ENCODE assay signal across 18 mouse cellular contexts in the genomic region with DNA sequence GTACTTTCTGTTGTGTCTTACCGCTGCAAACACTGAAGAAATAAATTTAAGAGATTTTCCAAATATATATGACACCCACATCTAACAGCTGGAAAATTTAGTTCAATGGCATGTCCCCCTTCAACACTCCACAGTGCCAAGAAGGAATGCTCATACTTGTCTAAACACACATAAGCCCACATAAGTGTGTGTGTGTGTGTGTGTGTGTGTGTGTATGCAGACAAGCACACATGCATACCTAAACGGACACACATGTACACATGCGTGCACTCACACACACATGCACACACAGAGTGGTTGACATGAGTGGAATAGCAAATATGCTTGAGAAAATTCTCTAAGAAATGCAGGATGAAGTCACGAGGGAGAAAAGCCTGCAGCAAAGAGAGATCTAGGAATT. TPM values are rescaled to one million over a fixed set of nuclear protein-coding genes. Genes with fewer than 3 reads are reported as not detected.
"Had no signal": no experiment of that assay in that cellular context is flagged by ENCODE, and none has a peak within 500 bp of the region (broad histone marks: within the 10 kb centered on the region; RNA-seq: fewer than 3 reads in every experiment).

No protein-coding gene starts in this region.

- H3K9ac ChIP-seq: intestine, embryonic 15.5 days; liver, embryonic 12.5 days; neural tube, embryonic 13.5 days had no signal

- DNase-seq: kidney, adult 18-20 months; kidney, postnatal 10 days; kidney, postnatal 4 days; lung, postnatal 4 days; retina, postnatal 1 day; right cerebral cortex, postnatal 4 days; thymus, adult 2 months; thymus, postnatal 25 days had no signal

- H3K4me2 ChIP-seq: intestine, embryonic 15.5 days; liver, embryonic 12.5 days; neural tube, embryonic 13.5 days had no signal

- H3K36me3 ChIP-seq: intestine, embryonic 15.5 days; liver, embryonic 12.5 days; midbrain, embryonic 10.5 days; neural tube, embryonic 13.5 days had no signal

- H3K4me1 ChIP-seq: intestine, embryonic 15.5 days; liver, embryonic 12.5 days had no signal

- H3K9me3 ChIP-seq: intestine, embryonic 15.5 days; liver, embryonic 12.5 days; midbrain, embryonic 10.5 days; neural tube, embryonic 13.5 days had no signal

- H3K4me3 ChIP-seq: intestine, embryonic 15.5 days; liver, embryonic 12.5 days; midbrain, embryonic 10.5 days; neural tube, embryonic 13.5 days had no signal

- H3K27ac ChIP-seq: intestine, embryonic 15.5 days; liver, embryonic 12.5 days; midbrain, embryonic 10.5 days; neural tube, embryonic 13.5 days had no signal

- H3K27me3 ChIP-seq: intestine, embryonic 15.5 days; liver, embryonic 12.5 days; neural tube, embryonic 13.5 days had no signal

- ATAC-seq: intestine, embryonic 15.5 days; liver, embryonic 12.5 days; midbrain, embryonic 16.5 days had no signal

RNA-seq across cellular contexts. Expression of a gene that starts 12.4 kb away (rescaled TPM):
- polyA plus RNA-seq: kidney, embryonic 14.5 days; liver, embryonic 12.5 days; liver, embryonic 16.5 days; midbrain, embryonic 10.5 days; midbrain, embryonic 16.5 days; spleen, adult 2 months; testis, adult 2 months; thymus, adult 2 months; urinary bladder, adult 2 months had no signal
